Mouse (Mus musculus): ENCODE results near the gene Scaper. TPM values are rescaled to one million over a fixed set of nuclear protein-coding genes. Genes with fewer than 3 reads are reported as not detected.

The Scaper gene
- polyA plus RNA-seq, 1 experiment from 2014 or later: 5.2 TPM

GRCm38 (mm10) chr9:55512027-55512543 is 425.8 kb downstream of the Scaper start, which contains the start of gene Etfa:
Gene Etfa (minus strand): TSS chr9:55512243.
- H3K9ac ChIP-seq (ENCODE audit: low read depth, low read length): peak within 1 kb of the TSS; percentile 85
- peak within 1 kb of the TSS; percentile 85 for H3K4me3 ChIP-seq (ENCODE audit: low read depth, low read length)
- no peak for TF ChIP-seq CTCF (IDR thresholded peaks at IDR 0.05; ENCODE audit: low read depth)
- no peaks in the 10 kb centered on the region for H3K36me3 ChIP-seq (ENCODE audit: control insufficient read depth, insufficient read depth)
- no peaks in the 10 kb centered on the region; the same call in 1 of the 2 replicates for H3K4me1 ChIP-seq (replicated peaks; ENCODE audit: control insufficient read depth, insufficient read depth, low read length)
- peak; percentile 99 for ATAC-seq
- peak within 1 kb of the TSS; percentile 86 for H3K4me2 ChIP-seq (replicated peaks; ENCODE audit: low read depth)
- H3K27ac ChIP-seq (ENCODE audit: low read depth, low read length): peak within 1 kb of the TSS; percentile 86
- H3K27me3 ChIP-seq (replicated peaks; ENCODE audit: control insufficient read depth, insufficient read depth, low read length): no peaks in the 10 kb centered on the region; the same call in 1 of the 2 replicates
- H3K9me3 ChIP-seq (ENCODE audit: control insufficient read depth): no peaks in the 10 kb centered on the region
- WGBS: under 1% methylated on average over 44 of the region's 47 CpGs

- Histone ChIP-seq H3K4me1 (replicated peaks; ENCODE audit: control insufficient read depth, insufficient read depth, low read length) (no peaks in the 10 kb centered on the region; the same call in 1 of the 2 replicates), H3K4me2 (replicated peaks; ENCODE audit: low read depth) (peak overlapping the region; percentile 86), H3K36me3 (ENCODE audit: control insufficient read depth, insufficient read depth) (no peaks in the 10 kb centered on the region), H3K27me3 (replicated peaks; ENCODE audit: control insufficient read depth, insufficient read depth, low read length) (no peaks in the 10 kb centered on the region; the same call in 1 of the 2 replicates), H3K27ac (ENCODE audit: low read depth, low read length) (peak overlapping the region; percentile 86), H3K4me3 (ENCODE audit: low read depth, low read length) (peak overlapping the region; percentile 85), H3K9ac (ENCODE audit: low read depth, low read length) (peak overlapping the region; percentile 85), H3K9me3 (ENCODE audit: control insufficient read depth) (no peaks in the 10 kb centered on the region)
- WGBS: under 1% methylated on average over 32 of the region's 32 CpGs
- no peak for TF ChIP-seq CTCF (IDR thresholded peaks at IDR 0.05; ENCODE audit: low read depth)
- peak; percentile 74 for ATAC-seq
These were observed 426.4 kb downstream of the Scaper start for GRCm38 (mm10) chr9:55511521-55511993.

GRCm38 (mm10) chr9:55510651-55511235 is 427.2 kb downstream of the Scaper start:
- Histone ChIP-seq H3K27ac (ENCODE audit: low read depth, low read length) (no peak overlapping the region), H3K4me3 (ENCODE audit: low read depth, low read length) (peak overlapping the region; percentile 85), H3K4me2 (replicated peaks; ENCODE audit: low read depth) (peak overlapping the region; percentile 86), H3K27me3 (replicated peaks; ENCODE audit: control insufficient read depth, insufficient read depth, low read length) (no peaks in the 10 kb centered on the region; the same call in 1 of the 2 replicates), H3K9ac (ENCODE audit: low read depth, low read length) (peak overlapping the region; percentile 85; the same call in 1 of the 2 replicates), H3K9me3 (ENCODE audit: control insufficient read depth) (no peaks in the 10 kb centered on the region), H3K36me3 (ENCODE audit: control insufficient read depth, insufficient read depth) (no peaks in the 10 kb centered on the region), H3K4me1 (replicated peaks; ENCODE audit: control insufficient read depth, insufficient read depth, low read length) (no peaks in the 10 kb centered on the region; the same call in 1 of the 2 replicates)
- TF ChIP-seq CTCF (IDR thresholded peaks at IDR 0.05; ENCODE audit: low read depth): no peak
- 75% methylated on average over 10 of the region's 10 CpGs for WGBS
- ATAC-seq: no peak

GRCm38 (mm10) chr9:55509731-55510130 is 428.2 kb downstream of the Scaper start:
- Histone ChIP-seq H3K36me3 (ENCODE audit: control insufficient read depth, insufficient read depth) (no peaks in the 10 kb centered on the region), H3K27ac (ENCODE audit: low read depth, low read length) (no peak overlapping the region), H3K4me3 (ENCODE audit: low read depth, low read length) (no peak overlapping the region), H3K9me3 (ENCODE audit: control insufficient read depth) (no peaks in the 10 kb centered on the region), H3K4me1 (replicated peaks; ENCODE audit: control insufficient read depth, insufficient read depth, low read length) (no peaks in the 10 kb centered on the region; the same call in 1 of the 2 replicates), H3K9ac (ENCODE audit: low read depth, low read length) (no peak overlapping the region), H3K27me3 (replicated peaks; ENCODE audit: control insufficient read depth, insufficient read depth, low read length) (no peaks in the 10 kb centered on the region; the same call in 1 of the 2 replicates), H3K4me2 (replicated peaks; ENCODE audit: low read depth) (no peak overlapping the region)
- no peak for TF ChIP-seq CTCF (IDR thresholded peaks at IDR 0.05; ENCODE audit: low read depth)
- ATAC-seq: no peak
- WGBS: 39% methylated on average over 1 of the region's 1 CpGs

GRCm38 (mm10) chr9:55508701-55509100 is 429.2 kb downstream of the Scaper start:
- no peak overlapping the region for H3K4me3 ChIP-seq (ENCODE audit: low read depth, low read length)
- H3K27me3 ChIP-seq (replicated peaks; ENCODE audit: control insufficient read depth, insufficient read depth, low read length): no peaks in the 10 kb centered on the region; the same call in 1 of the 2 replicates
- no peaks in the 10 kb centered on the region for H3K36me3 ChIP-seq (ENCODE audit: control insufficient read depth, insufficient read depth)
- H3K27ac ChIP-seq (ENCODE audit: low read depth, low read length): no peak overlapping the region
- H3K9ac ChIP-seq (ENCODE audit: low read depth, low read length): no peak overlapping the region
- H3K4me1 ChIP-seq (replicated peaks; ENCODE audit: control insufficient read depth, insufficient read depth, low read length): no peaks in the 10 kb centered on the region; the same call in 1 of the 2 replicates
- no peaks in the 10 kb centered on the region for H3K9me3 ChIP-seq (ENCODE audit: control insufficient read depth)
- TF ChIP-seq CTCF (IDR thresholded peaks at IDR 0.05; ENCODE audit: low read depth): no peak
- 75% methylated on average over 4 of the region's 4 CpGs for WGBS
- no peak overlapping the region for H3K4me2 ChIP-seq (replicated peaks; ENCODE audit: low read depth)
- no peak for ATAC-seq

- Histone ChIP-seq H3K4me3 (ENCODE audit: low read depth, low read length) (no peak overlapping the region), H3K9ac (ENCODE audit: low read depth, low read length) (no peak overlapping the region), H3K36me3 (ENCODE audit: control insufficient read depth, insufficient read depth) (no peaks in the 10 kb centered on the region), H3K4me1 (replicated peaks; ENCODE audit: control insufficient read depth, insufficient read depth, low read length) (no peaks in the 10 kb centered on the region; the same call in 1 of the 2 replicates), H3K27ac (ENCODE audit: low read depth, low read length) (no peak overlapping the region), H3K27me3 (replicated peaks; ENCODE audit: control insufficient read depth, insufficient read depth, low read length) (no peaks in the 10 kb centered on the region), H3K4me2 (replicated peaks; ENCODE audit: low read depth) (no peak overlapping the region), H3K9me3 (ENCODE audit: control insufficient read depth) (no peaks in the 10 kb centered on the region)
- TF ChIP-seq CTCF (IDR thresholded peaks at IDR 0.05; ENCODE audit: low read depth): no peak
- 73% methylated on average over 3 of the region's 3 CpGs for WGBS
- ATAC-seq: no peak
These were observed 430.0 kb downstream of the Scaper start for GRCm38 (mm10) chr9:55507922-55508321.

Other genes starting within 250 kb of the Scaper start
- gene 4930563M21Rik, start 72.4 kb upstream of the Scaper start, polyA plus RNA-seq (2015; fragmentation: Nextera tagmentation; extraction: Ambion mirVana): not detected in 2 replicates
- gene Rcn2, start 103.7 kb upstream of the Scaper start, polyA plus RNA-seq (2015; fragmentation: Nextera tagmentation; extraction: Ambion mirVana): 81.3 and 81.7 TPM in 2 replicates
- gene Pstpip1, start 151.8 kb upstream of the Scaper start, polyA plus RNA-seq (2015; fragmentation: Nextera tagmentation; extraction: Ambion mirVana): 0.69 and 0.80 TPM in 2 replicates
- 213 and 230 TPM in 2 replicates for gene Tspan3, start 227.4 kb upstream of the Scaper start, polyA plus RNA-seq (2015; fragmentation: Nextera tagmentation; extraction: Ambion mirVana)

Measured in intestine, postnatal 0 days (tissue).